Mouse (Mus musculus) CH12.LX (cell line): ENCODE results near the gene U2af2. TPM values are rescaled to one million over a fixed set of nuclear protein-coding genes. Genes with fewer than 3 reads are reported as not detected.

ENCODE experiments used
- DNase-seq: peaks from one replicate; pipeline ENCODE4 v3.0.0-alpha.2; 2013; ENCODE audit errors: extremely low read depth
- H3K27ac ChIP-seq: 2 replicates; pipeline ENCODE4 v1.5.1; 2012; ENCODE audit warnings: low read depth, mild to moderate bottlenecking, control low read depth, moderate library complexity; ENCODE audit not compliant: insufficient read depth
- H3K27me3 ChIP-seq: replicated peaks from 2 replicates; pipeline ENCODE3; 2012; ENCODE audit warnings: inconsistent platforms
- H3K36me3 ChIP-seq, 2 experiments: replicated peaks in 1 of 2; 2 replicates each; pipeline versions ENCODE3 to v1.6.1; 2012; ENCODE audit warnings: inconsistent platforms in 1 of 2, low read length in 1 of 2, mild to moderate bottlenecking in 1 of 2, mixed read lengths in 1 of 2, moderate library complexity in 1 of 2; ENCODE audit not compliant: control insufficient read depth in 1 of 2, insufficient read depth in 1 of 2
- H3K4me1 ChIP-seq, 2 experiments: 2 replicates each; pipeline ENCODE4 v1.6.1; 2012; ENCODE audit warnings: inconsistent platforms in 1 of 2, moderate library complexity in 1 of 2; ENCODE audit not compliant: insufficient read depth in 2 of 2, control insufficient read depth in 1 of 2
- H3K4me2 ChIP-seq: 2 replicates; pipeline ENCODE4 v1.6.1; 2012; ENCODE audit warnings: low read depth, mild to moderate bottlenecking, control low read depth; ENCODE audit not compliant: poor library complexity, insufficient read depth, severe bottlenecking
- H3K4me3 ChIP-seq, 3 experiments: fragments of 150-350 bp in 1 of 3; sonication (generic) in 1 of 3; replicated peaks in 1 of 3; 2 replicates each; pipeline versions ENCODE3 to v1.5.1; 2011 to 2012; ENCODE audit warnings: low read depth in 2 of 3, low read length in 2 of 3, mild to moderate bottlenecking in 2 of 3, moderate library complexity in 2 of 3, control low read depth in 1 of 3, improper control_type of control experiment in 1 of 3, inconsistent platforms in 1 of 3, mixed read lengths in 1 of 3; ENCODE audit not compliant: poor library complexity in 1 of 3
- H3K79me2 ChIP-seq: replicated peaks from 2 replicates; pipeline ENCODE4 v1.6.1; 2012; ENCODE audit warnings: mild to moderate bottlenecking, moderate library complexity; ENCODE audit not compliant: control insufficient read depth, poor library complexity, insufficient read depth, severe bottlenecking; ENCODE audit errors: extremely low read depth
- H3K9ac ChIP-seq: 2 replicates; pipeline ENCODE4 v1.6.1; 2012; ENCODE audit warnings: low read depth, mild to moderate bottlenecking, control low read depth, moderate library complexity; ENCODE audit not compliant: insufficient read depth
- H3K9me3 ChIP-seq: replicated peaks from 2 replicates; pipeline ENCODE3; 2012; ENCODE audit warnings: low read length, inconsistent platforms, mixed read lengths
- CHD1 ChIP-seq: IDR thresholded peaks from 2 replicates; pipeline ENCODE4 v1.6.1; 2012; ENCODE audit warnings: low read depth, low read length, improper control_type of control experiment, inconsistent platforms
- CHD2 ChIP-seq: IDR thresholded peaks from 2 replicates; pipeline ENCODE4 v1.6.1; 2011; ENCODE audit warnings: low read length, improper control_type of control experiment
- ELF1 ChIP-seq: IDR thresholded peaks from 2 replicates; pipeline ENCODE4 v1.6.1; 2014; ENCODE audit warnings: low read depth, mild to moderate bottlenecking, inconsistent platforms, low read length, improper control_type of control experiment
- HCFC1 ChIP-seq: IDR thresholded peaks from 2 replicates; pipeline ENCODE4 v1.6.1; 2012; ENCODE audit warnings: low read depth, mild to moderate bottlenecking, inconsistent platforms, low read length, improper control_type of control experiment
- IRF4 ChIP-seq: IDR thresholded peaks from 2 replicates; pipeline ENCODE4 v1.6.1; 2014; ENCODE audit warnings: low read depth, mild to moderate bottlenecking, inconsistent platforms, low read length, improper control_type of control experiment
- JUN ChIP-seq: IDR thresholded peaks from 2 replicates; pipeline ENCODE4 v1.6.1; 2011; ENCODE audit warnings: low read depth, mild to moderate bottlenecking, low read length, improper control_type of control experiment, moderate library complexity; ENCODE audit not compliant: insufficient read depth
- JUND ChIP-seq: conservative IDR thresholded peaks from 2 replicates; pipeline ENCODE4 v1.6.1; 2011; ENCODE audit warnings: low read depth, low read length, improper control_type of control experiment
- KAT2A ChIP-seq: IDR thresholded peaks from 2 replicates; pipeline ENCODE4 v1.6.1; 2012; ENCODE audit warnings: low read length, improper control_type of control experiment, inconsistent platforms; ENCODE audit not compliant: insufficient replicate concordance
- NRF1 ChIP-seq: IDR thresholded peaks from 2 replicates; pipeline ENCODE4 v1.6.1; 2014; ENCODE audit warnings: low read depth, mild to moderate bottlenecking, inconsistent platforms, low read length, improper control_type of control experiment, moderate library complexity
- POLR2AphosphoS2 ChIP-seq: IDR thresholded peaks from 2 replicates; pipeline ENCODE4 v1.6.1; 2011; ENCODE audit warnings: low read depth, low read length, improper control_type of control experiment
- RAD21 ChIP-seq: IDR thresholded peaks from 2 replicates; pipeline ENCODE4 v1.6.1; 2011; ENCODE audit warnings: low read depth, mild to moderate bottlenecking, low read length, improper control_type of control experiment, moderate library complexity
- SMC3 ChIP-seq: IDR thresholded peaks from 2 replicates; pipeline ENCODE4 v1.6.1; 2011; ENCODE audit warnings: low read depth, low read length, improper control_type of control experiment
- TBP ChIP-seq: conservative IDR thresholded peaks from 2 replicates; pipeline ENCODE4 v1.6.1; 2011; ENCODE audit warnings: low read depth, low read length, improper control_type of control experiment
- TCF12 ChIP-seq: IDR thresholded peaks from 2 replicates; pipeline ENCODE4 v1.6.1; 2014; ENCODE audit warnings: low read depth, mild to moderate bottlenecking, inconsistent platforms, low read length, improper control_type of control experiment
- UBTF ChIP-seq: IDR thresholded peaks from 2 replicates; pipeline ENCODE4 v1.6.1; 2012; ENCODE audit warnings: low read depth, mild to moderate bottlenecking, inconsistent platforms, low read length, improper control_type of control experiment, moderate library complexity
- ZKSCAN1 ChIP-seq: IDR thresholded peaks from 2 replicates; pipeline ENCODE4 v1.6.1; 2012; ENCODE audit warnings: low read depth, inconsistent platforms, low read length, improper control_type of control experiment, borderline replicate concordance
- ZNF384 ChIP-seq: IDR thresholded peaks from 2 replicates; pipeline ENCODE4 v1.6.1; 2012; ENCODE audit warnings: low read depth, low read length, improper control_type of control experiment, inconsistent platforms
- dilution Hi-C: fragments of 300-500 bp; cut with MboI; formaldehyde crosslinking; loops from 2 replicates; pipeline ENCODE4 v1.14.3; 2020; ENCODE audit warnings: low sequenced_read_pairs; ENCODE audit not compliant: extremely low pct_unique_long_range_greater_than_20kb, extremely low pct_ligation_motif_present
- in situ Hi-C: fragments of 300-500 bp; cut with MboI; formaldehyde crosslinking; loops from 3 replicates; pipeline ENCODE4 v1.14.3; 2019; ENCODE audit warnings: low sequenced_read_pairs, low pct_ligation_motif_present, low pct_unique_long_range_greater_than_20kb, mixed read lengths
- polyA plus RNA-seq: library from polyadenylated mRNA; unstranded; fragments of >175 nt; gene quantifications from 2 replicates; pipeline ENCODE4 v1.2.1, GENCODE M21; 2012; ENCODE audit warnings: low read depth; ENCODE audit not compliant: insufficient read length
- total RNA-seq, 2 experiments: library from RNA; depleted of rRNA; stranded (reverse); fragments of 300-350 nt in 1 of 2; fragments of >200 nt in 1 of 2; gene quantifications; 2 replicates each; pipeline ENCODE4 v1.2.3; 2012 to 2014

U2af2 gene
- total and polyA plus RNA-seq, 3 experiments: 293 to 449 (median 295) TPM

DNA sequence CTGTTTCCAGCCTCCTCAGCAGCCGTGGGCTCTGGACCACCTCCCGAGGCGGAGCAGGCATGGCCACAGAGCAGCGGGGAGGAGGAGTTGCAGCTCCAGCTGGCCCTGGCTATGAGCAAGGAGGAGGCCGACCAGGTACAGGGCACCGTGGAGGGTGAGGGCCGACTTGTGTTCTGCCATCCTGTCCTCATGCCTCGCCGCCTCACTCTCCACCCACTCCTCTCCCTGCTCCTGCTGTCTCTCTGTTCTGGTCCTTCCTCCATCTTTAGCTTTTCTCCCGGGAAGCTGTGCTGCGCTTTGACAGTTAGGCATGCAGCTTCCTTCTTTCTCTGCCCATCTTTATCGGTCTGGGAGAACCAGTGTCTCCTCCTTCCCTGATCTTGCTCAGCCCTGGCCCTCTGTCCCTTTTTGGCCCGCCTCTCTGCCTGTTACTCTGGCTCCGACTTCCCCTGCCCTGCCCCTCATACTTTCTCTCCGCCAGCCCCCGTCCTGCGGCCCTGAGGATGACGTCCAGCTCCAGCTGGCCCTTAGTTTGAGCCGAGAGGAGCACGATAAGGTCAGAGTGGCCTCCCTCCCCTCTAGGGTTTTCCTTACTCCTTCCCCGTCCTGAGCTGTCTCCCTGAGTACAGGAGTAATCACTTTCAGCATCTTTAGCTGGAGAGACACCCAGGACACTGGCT is 31.0 kb downstream of the U2af2 start:
- Histone ChIP-seq H3K27ac (no peak overlapping the region; the same call in 1 of the 2 replicates), H3K4me2 (no peak overlapping the region), H3K9me3 (no peaks in the 10 kb centered on the region), H3K27me3 (no peaks in the 10 kb centered on the region), H3K79me2 (peaks cover 41% of the 10 kb centered on the region)
- DNase-seq: no peak
- TF ChIP-seq UBTF: no peak
- no peak for TF ChIP-seq CHD1
- TF ChIP-seq ZKSCAN1: no peak
- TF ChIP-seq ELF1: no peak
- TF ChIP-seq CHD2: no peak
- TF ChIP-seq JUN: no peak
- no peak for TF ChIP-seq TCF12
- TF ChIP-seq HCFC1: no peak
- no peak for TF ChIP-seq RAD21
- no peak for TF ChIP-seq ZNF384
- TF ChIP-seq NRF1: no peak
- TF ChIP-seq SMC3: no peak
- no peak for TF ChIP-seq IRF4
- TF ChIP-seq JUND: no peak
- TF ChIP-seq, all 38 proteins: peak for 0
- Histone ChIP-seq H3K4me3 (no peak overlapping the region), H3K36me3 (peaks cover 94 to 98% of the 10 kb centered on the region in 2 experiments), H3K4me1 (peaks cover 0 to 6% of the 10 kb centered on the region in 2 experiments; a peak in 2 of 4 replicates), H3K9ac (no peak overlapping the region)
- in situ Hi-C loops: no loop called here
- dilution Hi-C loops: no loop called here

DNA sequence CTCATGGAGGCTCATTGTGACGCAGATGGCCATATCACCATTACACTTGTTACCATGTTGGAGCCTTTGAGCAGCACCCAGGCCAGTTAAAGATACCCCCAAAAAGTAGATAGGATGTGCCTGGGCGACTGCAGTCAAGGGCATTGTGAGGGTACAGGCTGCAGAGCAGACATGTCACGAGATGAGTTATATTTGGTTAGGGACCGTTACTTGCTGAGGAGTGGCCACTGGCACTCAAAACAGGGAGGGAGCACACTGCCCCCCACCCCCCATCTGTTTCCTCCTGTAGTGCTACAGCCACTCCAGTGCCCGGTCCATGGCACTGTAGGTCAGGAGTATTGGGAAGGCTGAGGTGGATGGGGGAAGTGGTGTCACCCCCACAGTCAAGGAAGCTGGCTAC is 36.8 kb downstream of the U2af2 start:
- no peak for TF ChIP-seq POLR2AphosphoS2
- TF ChIP-seq KAT2A: no peak
- TF ChIP-seq TBP: no peak
- no peak for TF ChIP-seq JUN
- TF ChIP-seq CHD1: no peak
- TF ChIP-seq, all 38 proteins: peak for 0
- Histone ChIP-seq H3K4me2 (no peak overlapping the region), H3K9ac (no peak overlapping the region), H3K36me3 (peaks cover 54 to 66% of the 10 kb centered on the region in 2 experiments), H3K79me2 (no peaks in the 10 kb centered on the region), H3K9me3 (no peaks in the 10 kb centered on the region), H3K4me3 (no peak overlapping the region), H3K27ac (no peak overlapping the region), H3K4me1 (peaks cover 11 to 40% of the 10 kb centered on the region in 2 experiments), H3K27me3 (no peaks in the 10 kb centered on the region)
- dilution Hi-C loops (no loop called here), in situ Hi-C loops (no loop called here)
- no peak for DNase-seq
